Mouse (Mus musculus) bone marrow, adult 2 months (tissue): ENCODE measurements around the gene Socs4. TPM values are rescaled to one million over a fixed set of nuclear protein-coding genes. Genes with fewer than 3 reads are reported as not detected.

ENCODE experiments used
- H3K27ac ChIP-seq: fragments of 200-500 bp; 2 replicates; pipeline ENCODE4 v1.5.1; 2012; ENCODE audit warnings: low read depth, mild to moderate bottlenecking, control low read depth, inconsistent platforms, low read length; ENCODE audit not compliant: control insufficient read depth, poor library complexity, insufficient read depth
- H3K4me1 ChIP-seq: fragments of 200-500 bp; 2 replicates; pipeline ENCODE4 v1.6.1; 2011; ENCODE audit warnings: low read length; ENCODE audit not compliant: control insufficient read depth, insufficient read depth
- H3K4me3 ChIP-seq: fragments of 200-500 bp; replicated peaks from 2 replicates; pipeline ENCODE3; 2011; ENCODE audit warnings: mild to moderate bottlenecking, low read depth, low read length, control low read depth; ENCODE audit not compliant: control insufficient read depth
- CTCF ChIP-seq: fragments of 200-500 bp; IDR thresholded peaks from 2 replicates; pipeline ENCODE4 v1.5.1; 2011; ENCODE audit warnings: low read length, control low read depth; ENCODE audit not compliant: control insufficient read depth, insufficient read depth
- POLR2A ChIP-seq: fragments of 200-500 bp; IDR thresholded peaks from 2 replicates; pipeline ENCODE4 v1.6.1; 2011; ENCODE audit warnings: low read depth, mild to moderate bottlenecking, control low read depth, low read length, borderline replicate concordance; ENCODE audit not compliant: control insufficient read depth
- WGBS: fragments of 180-500 bp; shearing (Covaris S2); methylation state at CpG from one replicate; pipeline ENCODE4 v1.1.7; 2018; 5-methylcytosine and 5-hydroxymethylcytosine counted together
- polyA plus RNA-seq: library from polyadenylated mRNA; stranded (reverse); fragments of >200 nt; gene quantifications from 2 replicates; pipeline ENCODE4 v1.2.4, GENCODE M21; 2011; ENCODE audit warnings: low replicate concordance; ENCODE audit not compliant: missing spikeins, insufficient read depth, insufficient read length

Socs4 gene
- 8.6 and 12.6 TPM in 2 replicates for polyA plus RNA-seq

GRCm38 (mm10) chr14:47276637-47277393, at the start of gene Socs4, which contains the start of gene Wdhd1:
Gene Socs4, plus strand, starts transcription at chr14:47276931.
Gene Wdhd1, minus strand, starts transcription at chr14:47276857.
- under 1% methylated on average over 77 of the region's 77 CpGs for WGBS
- no peaks in the 10 kb centered on the region for H3K4me1 ChIP-seq
- TF ChIP-seq CTCF = peak; percentile 2; the same call in 1 of the 2 replicates
- TF ChIP-seq POLR2A = peak; percentile 92

GRCm38 (mm10) chr14:47229796-47230376, 46.8 kb upstream of the Socs4 start:
- H3K4me3 ChIP-seq = no peak overlapping the region
- no peak overlapping the region for H3K27ac ChIP-seq
- WGBS = 55% methylated on average over 11 of the region's 11 CpGs
- peaks cover 3% of the 10 kb centered on the region for H3K4me1 ChIP-seq
- no peak for TF ChIP-seq POLR2A
- no peak for TF ChIP-seq CTCF

More at GRCm38 (mm10) chr14:47276637-47277393, at the start of gene Socs4, which contains the start of gene Wdhd1:
- Histone ChIP-seq H3K27ac (peak within 1 kb of the TSS; percentile 99), H3K4me3 (peak within 1 kb of the TSS; percentile 99)

- no peak overlapping the region for H3K27ac ChIP-seq
- H3K4me1 ChIP-seq = peaks cover 3% of the 10 kb centered on the region
- 51% methylated on average over 2 of the region's 2 CpGs for WGBS
- no peak for TF ChIP-seq POLR2A
- TF ChIP-seq CTCF = no peak
- H3K4me3 ChIP-seq = no peak overlapping the region
These were observed 43.1 kb upstream of the Socs4 start for GRCm38 (mm10) chr14:47233602-47234001.

GRCm38 (mm10) chr14:47234032-47234431, 42.7 kb upstream of the Socs4 start:
- no peak overlapping the region for H3K4me3 ChIP-seq
- 75% methylated on average over 3 of the region's 3 CpGs for WGBS
- TF ChIP-seq POLR2A = no peak
- TF ChIP-seq CTCF = no peak
- no peak overlapping the region; the same call in 1 of the 2 replicates for H3K27ac ChIP-seq
- peaks cover 3% of the 10 kb centered on the region for H3K4me1 ChIP-seq

GRCm38 (mm10) chr14:47234526-47235250, 42.0 kb upstream of the Socs4 start:
- H3K4me1 ChIP-seq = peaks cover 3% of the 10 kb centered on the region
- H3K27ac ChIP-seq = peak overlapping the region; percentile 38
- no peak overlapping the region for H3K4me3 ChIP-seq
- no peak for TF ChIP-seq CTCF
- TF ChIP-seq POLR2A = no peak
- 66% methylated on average over 5 of the region's 5 CpGs for WGBS

- WGBS = 92% methylated on average over 7 of the region's 7 CpGs
- Histone ChIP-seq H3K4me3 (no peak overlapping the region), H3K4me1 (peaks cover 5% of the 10 kb centered on the region), H3K27ac (no peak overlapping the region)
- TF ChIP-seq POLR2A (no peak), CTCF (no peak)
These were observed 40.2 kb upstream of the Socs4 start for GRCm38 (mm10) chr14:47236491-47236890.

- TF ChIP-seq POLR2A (no peak), CTCF (no peak)
- Histone ChIP-seq H3K27ac (no peak overlapping the region), H3K4me3 (no peak overlapping the region), H3K4me1 (peaks cover 5% of the 10 kb centered on the region)
- 77% methylated on average over 4 of the region's 4 CpGs for WGBS
These were observed 39.4 kb upstream of the Socs4 start for GRCm38 (mm10) chr14:47237286-47237685.

- WGBS = 42% methylated on average over 1 of the region's 1 CpGs
- Histone ChIP-seq H3K4me3 (no peak overlapping the region), H3K4me1 (peaks cover 2% of the 10 kb centered on the region; the same call in 1 of the 2 replicates), H3K27ac (peak overlapping the region; percentile 7; the same call in 1 of the 2 replicates)
- no peak for TF ChIP-seq CTCF
- TF ChIP-seq POLR2A = no peak
These were observed 36.1 kb upstream of the Socs4 start for GRCm38 (mm10) chr14:47240600-47240999.
